Mouse (Mus musculus): ENCODE data around the gene Steap3.

Gene Steap3

DNA sequence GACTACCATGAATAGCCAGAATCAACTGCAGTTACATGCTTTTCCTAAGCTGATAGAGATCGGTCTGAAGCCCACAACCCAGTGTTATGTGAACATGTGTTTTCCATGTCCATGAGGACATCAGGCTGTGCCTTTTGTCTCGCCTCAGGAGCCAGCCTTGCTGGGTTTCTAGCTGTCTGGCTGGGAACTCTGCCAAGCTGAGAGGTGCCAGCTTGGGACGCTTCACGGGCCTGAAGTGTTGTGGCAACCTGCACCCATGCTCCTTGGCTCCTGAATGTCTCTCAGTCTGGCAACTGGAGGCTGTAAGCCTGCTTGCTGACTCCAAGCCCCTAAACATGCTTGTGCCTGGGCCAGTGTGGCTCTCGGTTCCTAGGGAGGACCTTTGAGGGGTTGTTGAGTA, 130.0 kb downstream of the Steap3 start:
- DNase-seq: peak; percentile 60

Measured in kidney, postnatal 10 days (tissue).